Mouse (Mus musculus) stomach, embryonic 16.5 days (tissue): ENCODE data around the gene Kdm6b. TPM values are rescaled to one million over a fixed set of nuclear protein-coding genes. Genes with fewer than 3 reads are reported as not detected.
A peak's percentile ranks its signal among the peaks of the same experiment; 100 is the strongest.

Source experiments
- ATAC-seq: fragments of 200-750 bp; cut with Nextera tagmentation; 2 replicates; pipeline ENCODE4 v1.8.0; 2017; ENCODE audit warnings: moderate number of reproducible peaks, moderate TSS enrichment; ENCODE audit not compliant: insufficient read depth, low FRiP score
- H3K27ac ChIP-seq: fragments of 300-500 bp; sonication (generic); 2 replicates; pipeline ENCODE4 v1.5.1; 2014; ENCODE audit warnings: low read length
- H3K27me3 ChIP-seq: fragments of 300-500 bp; sonication (generic); 2 replicates; pipeline ENCODE4 v1.6.1; 2014; ENCODE audit warnings: low read length, control low read depth, mixed read lengths; ENCODE audit not compliant: control insufficient read depth, insufficient read depth
- H3K36me3 ChIP-seq: fragments of 300-500 bp; sonication (generic); 2 replicates; pipeline ENCODE4 v1.6.1; 2014; ENCODE audit warnings: low read length; ENCODE audit not compliant: control insufficient read depth, insufficient read depth
- H3K4me1 ChIP-seq: fragments of 300-500 bp; sonication (generic); 2 replicates; pipeline ENCODE4 v1.6.1; 2014; ENCODE audit warnings: low read length, control low read depth, mixed read lengths; ENCODE audit not compliant: control insufficient read depth, insufficient read depth
- H3K4me2 ChIP-seq: fragments of 300-500 bp; sonication (generic); 2 replicates; pipeline ENCODE4 v1.6.1; 2014; ENCODE audit warnings: low read depth, low read length, mixed read lengths
- H3K4me3 ChIP-seq: fragments of 300-500 bp; sonication (generic); replicated peaks from 2 replicates; pipeline ENCODE4 v1.5.1; 2014; ENCODE audit warnings: mild to moderate bottlenecking, low read length
- H3K9ac ChIP-seq: fragments of 300-500 bp; sonication (generic); 2 replicates; pipeline ENCODE4 v1.6.1; 2014; ENCODE audit warnings: low read length
- H3K9me3 ChIP-seq: fragments of 300-500 bp; sonication (generic); replicated peaks from 2 replicates; pipeline ENCODE4 v1.6.1; 2016; ENCODE audit warnings: low read length, control low read depth; ENCODE audit not compliant: control insufficient read depth
- WGBS: fragments of 180-500 bp; shearing (Covaris S2); extraction: QIAGEN DNeasy Blood & Tissue Kit; methylation state at CpG from one replicate; pipeline ENCODE4 v1.1.7; 2014; 5-methylcytosine and 5-hydroxymethylcytosine counted together
- polyA plus RNA-seq: library from polyadenylated mRNA; unstranded; fragments of >200 nt; fragmentation: Nextera tagmentation; extraction: Ambion mirVana; gene quantifications from 2 replicates; pipeline ENCODE4 v1.2.1, GENCODE M21; 2015

Kdm6b gene
- polyA plus RNA-seq, 1 experiment from 2014 or later = 21.2 TPM

DNA sequence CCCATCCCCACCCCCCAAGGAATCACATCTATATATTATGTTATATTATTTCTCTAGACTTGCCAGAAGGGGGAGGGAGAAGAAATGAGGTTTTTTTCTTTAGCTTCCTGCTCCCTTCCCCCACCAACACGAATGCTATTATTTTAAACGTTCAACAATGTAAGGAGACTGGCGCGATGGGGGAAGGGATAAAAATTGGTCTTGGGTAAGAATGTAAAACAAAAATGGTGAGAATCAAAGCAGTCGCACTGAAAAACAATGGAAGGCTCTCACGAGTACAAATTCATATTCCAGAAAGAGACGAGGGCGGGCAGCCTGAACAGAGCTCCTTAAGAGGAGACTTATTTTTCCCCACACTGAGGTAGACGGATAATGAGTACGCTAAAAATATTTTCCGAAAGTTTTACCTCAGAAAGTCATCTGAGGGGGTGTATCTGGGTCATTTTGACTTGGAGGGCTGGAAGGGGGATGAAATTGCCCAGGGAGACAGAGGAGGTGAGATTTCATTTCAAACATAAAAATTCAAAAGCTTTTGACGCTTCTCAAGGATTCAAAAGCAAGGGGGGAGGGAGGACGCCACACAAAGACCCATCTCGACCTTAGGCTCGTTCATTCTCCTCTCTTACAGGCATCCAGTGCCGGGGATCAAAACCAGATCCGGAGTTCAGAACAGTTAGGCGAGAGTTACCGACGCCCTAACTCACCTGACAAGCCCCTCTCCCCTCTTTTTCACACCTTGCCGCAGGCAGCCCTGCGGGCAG lies 46.4 kb downstream of the Kdm6b start:
- Histone ChIP-seq H3K9me3 (no peaks in the 10 kb centered on the region), H3K27me3 (no peaks in the 10 kb centered on the region), H3K27ac (peak overlapping the region; percentile 100), H3K4me1 (peaks cover 44% of the 10 kb centered on the region), H3K9ac (peak overlapping the region; percentile 99), H3K36me3 (peaks cover 9% of the 10 kb centered on the region; the same call in 1 of the 2 replicates), H3K4me2 (peak overlapping the region; percentile 95), H3K4me3 (peak overlapping the region; percentile 85)
- under 1% methylated on average over 22 of the region's 22 CpGs for WGBS
- no peak for ATAC-seq

DNA sequence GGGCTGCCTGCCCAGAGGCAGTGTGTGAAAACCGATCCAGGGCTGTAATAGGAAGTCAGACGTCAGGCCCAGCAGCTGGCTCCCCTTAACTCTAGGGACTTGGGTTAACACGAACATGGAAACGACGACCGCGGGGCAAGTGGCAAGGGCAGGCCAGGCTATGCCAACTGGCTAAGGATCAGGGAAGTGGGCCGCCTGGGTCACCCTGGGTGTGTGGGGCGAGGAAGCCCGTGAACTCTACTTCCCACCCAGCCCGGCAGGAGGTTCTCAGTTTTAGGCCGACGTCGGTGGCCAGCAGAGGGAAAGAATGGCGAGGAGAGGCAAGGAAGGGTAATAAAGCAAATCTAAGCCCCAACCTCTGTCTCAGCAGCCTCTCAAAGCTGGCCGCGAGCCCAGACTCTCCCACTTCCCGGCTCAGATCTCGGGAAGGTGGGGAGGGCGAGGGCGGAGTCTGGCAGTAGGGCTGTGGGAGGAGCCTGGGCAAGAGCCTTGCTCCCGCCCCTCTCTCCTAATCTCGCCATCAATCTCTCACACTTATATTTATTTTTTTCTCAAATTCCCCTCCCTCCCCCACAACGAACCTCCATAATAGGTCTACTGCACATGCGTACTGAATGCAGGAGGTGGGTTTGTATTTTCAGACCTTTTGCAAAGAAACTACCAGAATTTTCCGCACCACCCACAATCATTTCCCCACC lies 47.2 kb downstream of the Kdm6b start:
- under 1% methylated on average over 26 of the region's 26 CpGs for WGBS
- H3K4me1 ChIP-seq = peaks cover 37% of the 10 kb centered on the region

DNA sequence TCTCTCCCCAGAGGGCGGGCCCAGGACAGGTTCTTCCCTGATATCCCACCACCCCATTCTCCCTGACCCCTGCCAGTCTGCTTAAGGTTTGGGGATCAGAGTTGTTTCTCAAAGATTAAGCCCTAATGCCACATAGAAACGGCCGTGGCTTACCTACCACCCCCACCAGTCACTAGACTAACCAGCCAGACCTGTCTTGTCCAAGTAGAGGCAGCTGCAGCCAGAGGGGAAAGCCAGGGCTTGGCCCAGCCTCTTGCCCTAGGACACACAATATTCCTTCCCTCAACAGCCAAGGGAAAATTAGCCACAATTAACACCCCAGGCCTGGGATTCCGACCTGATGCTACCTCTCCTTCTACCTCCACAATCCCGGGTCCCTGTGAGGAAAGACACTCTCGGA lies 47.8 kb downstream of the Kdm6b start:
- H3K27ac ChIP-seq = peak overlapping the region; percentile 100
- H3K36me3 ChIP-seq = peaks cover 19% of the 10 kb centered on the region; the same call in 1 of the 2 replicates
- WGBS = 16% methylated on average over 6 of the region's 6 CpGs
- H3K9me3 ChIP-seq = no peaks in the 10 kb centered on the region
- H3K4me1 ChIP-seq = peaks cover 31% of the 10 kb centered on the region
- H3K4me3 ChIP-seq = peak overlapping the region; percentile 85
- peak overlapping the region; percentile 95 for H3K4me2 ChIP-seq
- H3K27me3 ChIP-seq = no peaks in the 10 kb centered on the region
- H3K9ac ChIP-seq = peak overlapping the region; percentile 84
- peak; percentile 28; the same call in 1 of the 2 replicates for ATAC-seq

More for the DNA sequence above, 47.2 kb downstream of the Kdm6b start:
- H3K36me3 ChIP-seq = peaks cover 14% of the 10 kb centered on the region; the same call in 1 of the 2 replicates
- H3K9ac ChIP-seq = peak overlapping the region; percentile 84
- no peaks in the 10 kb centered on the region for H3K27me3 ChIP-seq
- peak overlapping the region; percentile 100 for H3K27ac ChIP-seq
- no peaks in the 10 kb centered on the region for H3K9me3 ChIP-seq
- H3K4me3 ChIP-seq = peak overlapping the region; percentile 85
- ATAC-seq = peak; percentile 87
- peak overlapping the region; percentile 95 for H3K4me2 ChIP-seq

DNA sequence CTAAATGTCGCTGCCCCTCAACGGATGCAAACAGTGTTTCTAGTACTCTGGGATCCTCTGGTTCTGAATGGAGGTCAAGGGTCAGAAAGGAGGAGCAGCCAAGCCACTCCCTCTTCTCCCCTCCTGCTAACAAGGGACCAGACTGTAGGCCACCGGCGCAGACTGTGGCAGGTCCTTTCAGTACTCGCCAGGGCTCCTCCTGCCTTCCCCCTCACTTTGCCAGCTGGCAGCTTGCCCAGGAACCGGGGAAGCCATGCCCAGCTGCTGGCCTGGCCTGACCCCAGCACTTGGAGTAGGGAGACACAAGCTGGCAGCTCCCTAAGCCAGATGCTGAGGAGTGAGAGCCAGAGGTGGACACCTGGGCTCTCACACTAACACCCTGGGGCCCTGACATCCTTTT lies 48.6 kb downstream of the Kdm6b start:
- peak; percentile 46 for ATAC-seq
- Histone ChIP-seq H3K4me3 (peak overlapping the region; percentile 85), H3K27ac (peak overlapping the region; percentile 100), H3K9ac (peak overlapping the region; percentile 84), H3K27me3 (no peaks in the 10 kb centered on the region), H3K4me1 (peaks cover 28% of the 10 kb centered on the region), H3K36me3 (peaks cover 27% of the 10 kb centered on the region; the same call in 1 of the 2 replicates), H3K9me3 (no peaks in the 10 kb centered on the region), H3K4me2 (peak overlapping the region; percentile 95)
- WGBS = 6% methylated on average over 6 of the region's 6 CpGs

DNA sequence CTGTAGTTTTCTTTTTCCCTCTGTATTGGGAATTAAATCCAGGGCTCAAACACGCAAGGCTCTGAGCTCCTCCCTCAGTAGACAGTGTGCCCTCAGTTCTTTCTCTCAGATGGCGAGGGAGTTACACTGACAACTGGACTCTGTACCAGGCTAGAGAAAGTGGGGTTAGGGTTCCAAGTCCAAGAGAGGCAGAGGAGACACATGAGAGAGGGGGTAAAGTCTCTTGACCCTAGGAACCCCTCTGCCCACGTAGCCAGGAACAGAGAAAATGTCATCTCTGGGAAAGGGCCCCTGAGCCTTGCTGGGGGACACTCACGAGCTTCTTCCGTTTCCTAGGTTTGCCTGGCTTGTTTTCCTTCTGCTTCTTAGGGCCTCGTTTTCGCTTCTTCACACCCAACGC lies 49.1 kb downstream of the Kdm6b start:
- peak overlapping the region; percentile 85; the same call in 1 of the 2 replicates for H3K4me3 ChIP-seq
- H3K27me3 ChIP-seq = no peaks in the 10 kb centered on the region
- peak overlapping the region; percentile 100 for H3K27ac ChIP-seq
- ATAC-seq = no peak
- peaks cover 29% of the 10 kb centered on the region; the same call in 1 of the 2 replicates for H3K36me3 ChIP-seq
- peak overlapping the region; percentile 95 for H3K4me2 ChIP-seq
- 35% methylated on average over 8 of the region's 8 CpGs for WGBS
- no peaks in the 10 kb centered on the region for H3K9me3 ChIP-seq
- H3K9ac ChIP-seq = peak overlapping the region; percentile 33; the same call in 1 of the 2 replicates
- peaks cover 28% of the 10 kb centered on the region for H3K4me1 ChIP-seq

DNA sequence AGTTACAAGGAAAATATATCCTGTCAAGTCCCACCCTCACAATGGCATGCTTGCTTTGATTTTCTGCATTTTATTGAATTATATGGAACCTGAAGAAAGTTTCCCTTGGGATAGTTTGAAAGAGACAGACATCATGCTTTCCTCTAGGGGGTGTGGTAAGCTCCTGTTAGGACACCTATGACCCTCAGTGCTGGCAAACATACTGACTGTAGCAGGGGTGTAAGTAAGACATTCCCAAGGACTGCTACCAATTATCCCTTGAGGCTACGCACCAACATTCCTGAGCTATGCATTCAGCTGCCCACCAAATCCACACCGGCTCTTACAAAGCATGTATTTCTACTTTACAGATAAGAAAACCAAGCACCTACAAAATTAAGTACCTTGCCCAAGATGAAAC lies 51.0 kb downstream of the Kdm6b start:
- no peak for ATAC-seq
- Histone ChIP-seq H3K4me3 (no peak overlapping the region), H3K36me3 (peaks cover 32% of the 10 kb centered on the region), H3K9ac (no peak overlapping the region), H3K27ac (no peak overlapping the region), H3K4me2 (no peak overlapping the region), H3K4me1 (peaks cover 28% of the 10 kb centered on the region), H3K9me3 (no peaks in the 10 kb centered on the region), H3K27me3 (no peaks in the 10 kb centered on the region)
- WGBS = 72% methylated on average over 2 of the region's 2 CpGs

DNA sequence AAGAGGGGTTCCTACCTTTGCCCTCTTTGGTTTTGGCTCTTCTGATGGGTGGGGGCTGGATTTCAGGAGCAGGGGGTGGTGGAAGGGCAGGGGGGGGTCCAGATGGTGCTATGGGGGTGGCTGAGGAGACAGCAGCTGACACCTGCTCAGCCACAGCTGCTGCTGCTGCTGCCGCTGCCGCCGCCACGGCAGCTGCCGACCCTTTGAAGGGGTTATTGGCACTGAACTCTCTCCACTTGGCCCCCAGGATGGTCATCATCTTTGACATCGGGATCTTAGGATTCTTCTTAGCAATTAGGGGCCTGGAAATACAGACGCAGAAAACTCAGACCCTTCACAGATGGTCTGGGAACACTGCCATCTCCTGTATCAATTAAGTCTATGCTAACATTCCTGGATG lies 51.5 kb downstream of the Kdm6b start:
- Histone ChIP-seq H3K4me2 (no peak overlapping the region), H3K9ac (no peak overlapping the region), H3K9me3 (no peaks in the 10 kb centered on the region), H3K27me3 (no peaks in the 10 kb centered on the region), H3K4me3 (no peak overlapping the region), H3K36me3 (peaks cover 36% of the 10 kb centered on the region), H3K27ac (no peak overlapping the region), H3K4me1 (peaks cover 28% of the 10 kb centered on the region)
- 54% methylated on average over 7 of the region's 7 CpGs for WGBS
- ATAC-seq = no peak

DNA sequence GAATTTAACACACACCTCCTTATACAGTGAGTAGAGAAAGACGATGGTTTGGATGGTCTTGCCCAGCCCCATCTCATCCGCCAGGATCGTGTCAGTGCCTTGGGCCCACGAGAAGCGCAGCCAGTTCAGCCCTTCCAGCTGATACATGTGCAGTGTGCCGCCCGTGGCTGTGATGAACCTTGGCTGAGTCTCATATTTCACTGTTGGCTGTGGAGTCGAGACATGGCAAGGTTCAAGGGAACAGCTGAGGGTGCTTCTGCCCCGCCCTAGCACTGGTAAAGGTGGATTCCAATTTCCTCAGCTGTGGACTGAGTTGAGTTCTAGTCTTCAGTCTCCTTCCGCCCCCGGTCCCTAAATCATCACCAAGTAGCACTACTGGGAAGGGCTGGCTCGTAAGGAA lies 55.8 kb downstream of the Kdm6b start:
- WGBS = 84% methylated on average over 12 of the region's 12 CpGs
- no peak for ATAC-seq
- Histone ChIP-seq H3K4me1 (no peaks in the 10 kb centered on the region), H3K9ac (no peak overlapping the region), H3K9me3 (no peaks in the 10 kb centered on the region), H3K4me3 (no peak overlapping the region), H3K36me3 (peaks cover 49% of the 10 kb centered on the region), H3K27ac (no peak overlapping the region), H3K4me2 (no peak overlapping the region), H3K27me3 (no peaks in the 10 kb centered on the region)

DNA sequence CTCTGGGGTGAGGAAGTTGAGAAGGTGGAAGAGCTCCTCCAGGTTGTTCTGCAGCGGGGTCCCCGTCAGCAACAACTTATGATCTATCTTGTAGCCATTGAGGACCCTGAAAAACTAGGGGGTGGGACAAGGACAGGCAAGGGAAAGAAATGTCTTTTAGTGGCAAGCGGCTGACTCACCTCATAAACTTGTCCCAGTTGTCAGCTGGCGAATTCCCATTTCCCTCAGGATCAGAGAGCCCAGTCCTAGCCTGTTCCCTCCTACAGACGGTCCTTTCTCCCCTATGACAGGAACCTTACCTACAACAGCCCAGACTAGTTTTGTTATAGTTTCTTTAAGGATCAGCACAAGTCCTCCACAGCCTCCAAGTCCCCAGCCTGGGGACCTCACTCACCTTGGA lies 56.9 kb downstream of the Kdm6b start:
- H3K4me1 ChIP-seq = no peaks in the 10 kb centered on the region
- no peaks in the 10 kb centered on the region for H3K9me3 ChIP-seq
- no peak overlapping the region for H3K9ac ChIP-seq
- no peak overlapping the region for H3K4me3 ChIP-seq
- 91% methylated on average over 5 of the region's 5 CpGs for WGBS
- no peak overlapping the region for H3K27ac ChIP-seq
- no peaks in the 10 kb centered on the region for H3K27me3 ChIP-seq
- H3K36me3 ChIP-seq = peaks cover 43% of the 10 kb centered on the region
- ATAC-seq = no peak
- H3K4me2 ChIP-seq = no peak overlapping the region
